Comparison of ENCODE assay signal across 29 mouse cellular contexts in genomic region chr4:140227837-140228236, GRCm38 (mm10). TPM values are rescaled to one million over a fixed set of nuclear protein-coding genes. Genes with fewer than 3 reads are reported as not detected.
DNase-seq lines count a peak whose midpoint lies in the region; ATAC-seq and TF ChIP-seq lines count a peak whose summit lies in the region.
"Had no signal": no experiment of that assay in that cellular context is flagged by ENCODE, and none has a peak within 500 bp of the region (broad histone marks: within the 10 kb centered on the region; RNA-seq: fewer than 3 reads in every experiment).

No protein-coding gene starts in this region.

- H3K9me3 ChIP-seq in hindbrain, embryonic 10.5 days, result no peaks in the 10 kb centered on the region
- no peaks in the 10 kb centered on the region for H3K9me3 ChIP-seq in hindbrain, postnatal 0 days (ENCODE audit: low read length)
- no peaks in the 10 kb centered on the region for H3K9me3 ChIP-seq in midbrain, embryonic 10.5 days (replicated peaks)
- H3K9me3 ChIP-seq in midbrain, postnatal 0 days (ENCODE audit: low read length), result no peaks in the 10 kb centered on the region
- H3K9me3 ChIP-seq in E14TG2a.4 (ENCODE audit: low read length), result no peaks in the 10 kb centered on the region
- no peaks in the 10 kb centered on the region for H3K9me3 ChIP-seq in ES-Bruce4 (replicated peaks; ENCODE audit: control insufficient read depth, insufficient read depth, low read length, poor library complexity, severe bottlenecking)
- H3K9me3 ChIP-seq: embryonic facial prominence, embryonic 12.5 days; embryonic facial prominence, embryonic 15.5 days; heart, embryonic 12.5 days; heart, embryonic 15.5 days; hindbrain, embryonic 13.5 days; intestine, embryonic 15.5 days had no signal

- H3K9ac ChIP-seq in hindbrain, postnatal 0 days (replicated peaks; ENCODE audit: low read length), result no peak overlapping the region
- no peak overlapping the region for H3K9ac ChIP-seq in midbrain, postnatal 0 days (replicated peaks; ENCODE audit: low read length, poor library complexity, severe bottlenecking)
- no peak overlapping the region for H3K9ac ChIP-seq in ES-Bruce4 (ENCODE audit: low read depth, poor library complexity, severe bottlenecking)
- H3K9ac ChIP-seq: embryonic facial prominence, embryonic 12.5 days; embryonic facial prominence, embryonic 15.5 days; heart, embryonic 12.5 days; heart, embryonic 15.5 days; hindbrain, embryonic 13.5 days; intestine, embryonic 15.5 days had no signal

- H3K27ac ChIP-seq in hindbrain, embryonic 10.5 days, result peak overlapping the region; percentile 46; the same call in 1 of the 2 replicates
- H3K27ac ChIP-seq in hindbrain, postnatal 0 days, result no peak overlapping the region
- peak overlapping the region; percentile 28; the same call in 1 of the 2 replicates for H3K27ac ChIP-seq in midbrain, embryonic 10.5 days (replicated peaks)
- H3K27ac ChIP-seq in midbrain, postnatal 0 days (ENCODE audit: low read depth, low read length), result no peak overlapping the region
- no peak overlapping the region for H3K27ac ChIP-seq in ES-Bruce4 (ENCODE audit: insufficient read depth, low read length)
- H3K27ac ChIP-seq: embryonic facial prominence, embryonic 12.5 days; embryonic facial prominence, embryonic 15.5 days; heart, embryonic 15.5 days; hindbrain, embryonic 13.5 days; intestine, embryonic 15.5 days had no signal

- peaks cover 19% of the 10 kb centered on the region for H3K27me3 ChIP-seq in hindbrain, embryonic 10.5 days (ENCODE audit: insufficient read depth, poor library complexity, severe bottlenecking)
- H3K27me3 ChIP-seq in hindbrain, postnatal 0 days (ENCODE audit: insufficient read depth, low read length), result no peaks in the 10 kb centered on the region
- peaks cover 42% of the 10 kb centered on the region for H3K27me3 ChIP-seq in midbrain, embryonic 10.5 days (ENCODE audit: low read depth, poor library complexity, severe bottlenecking)
- no peaks in the 10 kb centered on the region for H3K27me3 ChIP-seq in midbrain, postnatal 0 days (ENCODE audit: insufficient read depth, low read length)
- H3K27me3 ChIP-seq in E14TG2a.4 (ENCODE audit: insufficient read depth, low read length) (peaks cover 28% of the 10 kb centered on the region), ES-Bruce4 (ENCODE audit: control insufficient read depth, insufficient read depth, low read length, poor library complexity, severe bottlenecking) (no peaks in the 10 kb centered on the region)

- 64% methylated on average over 6 of the region's 7 CpGs for WGBS in hindbrain, embryonic 10.5 days
- WGBS in hindbrain, postnatal 0 days, result 59% methylated on average over 6 of the region's 7 CpGs
- 68% methylated on average over 7 of the region's 7 CpGs for WGBS in midbrain, embryonic 10.5 days
- 52% methylated on average over 5 of the region's 7 CpGs for WGBS in midbrain, postnatal 0 days

- no peak for ATAC-seq in hindbrain, postnatal 0 days
- no peak for ATAC-seq in midbrain, postnatal 0 days (ENCODE audit: low FRiP score)
- ATAC-seq in monocyte, adult 5-6 weeks (replicated peaks; ENCODE audit: insufficient number of reproducible peaks, low FRiP score, low TSS enrichment, poor library complexity, severe bottlenecking), result no peak
- ATAC-seq: activated CD4-positive, CD25-positive, alpha-beta regulatory T cell, adult 4 months; CD4-positive, CD25-positive, alpha-beta regulatory T cell, adult 4 months; forebrain, embryonic 14.5 days; intestine, embryonic 15.5 days had no signal

- DNase-seq in hindbrain, embryonic 10.5 days (ENCODE audit: low spot score), result no peak
- no peak for DNase-seq in hindbrain, postnatal 0 days (ENCODE audit: low spot score)
- no peak for DNase-seq in midbrain, embryonic 10.5 days (ENCODE audit: low spot score)
- DNase-seq in midbrain, postnatal 0 days (ENCODE audit: low spot score), result no peak
- DNase-seq in left cerebral cortex, postnatal 14 days (ENCODE audit: low spot score in 2 of 2), result no peak
- DNase-seq: adrenal gland, postnatal 10 days; adrenal gland, postnatal 36 days; cerebellum, adult 2 months; cerebellum, postnatal 25 days; gastrocnemius, postnatal 25 days; heart, adult 18-20 months; heart, postnatal 10 days; heart, postnatal 36 days; kidney, adult 11 months had no signal

- no peak for TF ChIP-seq POLR2A in ES-Bruce4 (IDR thresholded peaks at IDR 0.05; ENCODE audit: insufficient read depth, low read length)

- H3K4me1 ChIP-seq in hindbrain, embryonic 10.5 days (replicated peaks), result peaks cover 52% of the 10 kb centered on the region
- H3K4me1 ChIP-seq in hindbrain, postnatal 0 days (ENCODE audit: insufficient read depth, low read length), result no peaks in the 10 kb centered on the region; the same call in 1 of the 2 replicates
- peaks cover 62% of the 10 kb centered on the region for H3K4me1 ChIP-seq in midbrain, embryonic 10.5 days
- H3K4me1 ChIP-seq in midbrain, postnatal 0 days (ENCODE audit: insufficient read depth, low read length), result peaks cover 4% of the 10 kb centered on the region; the same call in 1 of the 2 replicates
- H3K4me1 ChIP-seq in E14TG2a.4 (replicated peaks; ENCODE audit: low read depth, low read length) (peaks cover 96% of the 10 kb centered on the region), ES-Bruce4 (ENCODE audit: control insufficient read depth, insufficient read depth, low read length) (peaks cover 7% of the 10 kb centered on the region)
- H3K4me1 ChIP-seq: embryonic facial prominence, embryonic 12.5 days; embryonic facial prominence, embryonic 15.5 days; heart, embryonic 12.5 days; heart, embryonic 15.5 days; intestine, embryonic 15.5 days had no signal

- H3K4me2 ChIP-seq in hindbrain, postnatal 0 days (ENCODE audit: low read depth, low read length), result no peak overlapping the region
- H3K4me2 ChIP-seq in midbrain, postnatal 0 days (ENCODE audit: low read depth, low read length, poor library complexity, severe bottlenecking), result no peak overlapping the region
- H3K4me2 ChIP-seq: embryonic facial prominence, embryonic 12.5 days; embryonic facial prominence, embryonic 15.5 days; heart, embryonic 12.5 days; heart, embryonic 15.5 days; hindbrain, embryonic 13.5 days; intestine, embryonic 15.5 days had no signal

- 0 out of 2 replicates have a peak, but pooled peaks have one; percentile 34 for TF ChIP-seq EP300 in ES-Bruce4 (IDR thresholded peaks at IDR 0.05; ENCODE audit: insufficient read depth, low read depth, low read length)

- intact Hi-C loops in left cerebral cortex, postnatal 14 days (cut with DNase I), result no loop called here

- TF ChIP-seq CTCF in hindbrain, postnatal 0 days (IDR thresholded peaks at IDR 0.05; ENCODE audit: low read depth), result no peak
- no peak for TF ChIP-seq CTCF in midbrain, postnatal 0 days (IDR thresholded peaks at IDR 0.05)
- TF ChIP-seq CTCF in E14TG2a.4 (conservative IDR thresholded peaks at IDR 0.05; ENCODE audit: low read length) (no peak), ES-Bruce4 (IDR thresholded peaks at IDR 0.05; ENCODE audit: low read depth, low read length) (no peak)

- no peak overlapping the region for H3K4me3 ChIP-seq in hindbrain, embryonic 10.5 days
- no peak overlapping the region for H3K4me3 ChIP-seq in hindbrain, postnatal 0 days (ENCODE audit: low read length)
- H3K4me3 ChIP-seq in midbrain, embryonic 10.5 days, result no peak overlapping the region
- H3K4me3 ChIP-seq in midbrain, postnatal 0 days (ENCODE audit: low read depth, low read length), result no peak overlapping the region
- peak overlapping the region; percentile 30; the same call in 1 of the 2 replicates for H3K4me3 ChIP-seq in E14TG2a.4 (replicated peaks; ENCODE audit: low read length)
- no peak overlapping the region for H3K4me3 ChIP-seq in ES-Bruce4 (ENCODE audit: low read depth, low read length)
- H3K4me3 ChIP-seq: embryonic facial prominence, embryonic 12.5 days; embryonic facial prominence, embryonic 15.5 days; heart, embryonic 12.5 days; heart, embryonic 15.5 days; hindbrain, embryonic 13.5 days; intestine, embryonic 15.5 days had no signal

- H3K36me3 ChIP-seq in hindbrain, embryonic 10.5 days, result no peaks in the 10 kb centered on the region
- no peaks in the 10 kb centered on the region for H3K36me3 ChIP-seq in hindbrain, postnatal 0 days (ENCODE audit: insufficient read depth, low read length)
- H3K36me3 ChIP-seq in midbrain, embryonic 10.5 days, result no peaks in the 10 kb centered on the region
- H3K36me3 ChIP-seq in midbrain, postnatal 0 days (ENCODE audit: insufficient read depth, low read length), result no peaks in the 10 kb centered on the region
- H3K36me3 ChIP-seq in E14TG2a.4 (ENCODE audit: insufficient read depth, low read length) (no peaks in the 10 kb centered on the region), ES-Bruce4 (ENCODE audit: control insufficient read depth, insufficient read depth, low read length, poor library complexity, severe bottlenecking) (no peaks in the 10 kb centered on the region)
- H3K36me3 ChIP-seq: embryonic facial prominence, embryonic 12.5 days; embryonic facial prominence, embryonic 15.5 days; heart, embryonic 12.5 days; heart, embryonic 15.5 days; hindbrain, embryonic 13.5 days; intestine, embryonic 15.5 days had no signal

RNA-seq across cellular contexts. Expression of gene Igsf21, which starts 18.7 kb away (rescaled TPM):
- 6.7 and 13.8 TPM in 2 replicates for polyA plus RNA-seq in hindbrain, embryonic 10.5 days (2016; fragmentation: Nextera tagmentation; extraction: Ambion mirVana)
- total RNA-seq in hindbrain, postnatal 0 days (2014; rRNA removed), result 175 and 176 TPM in 2 replicates
- polyA plus RNA-seq in hindbrain, postnatal 0 days (2015; fragmentation: Nextera tagmentation; extraction: Ambion mirVana), result 125 and 127 TPM in 2 replicates
- polyA plus RNA-seq in midbrain, embryonic 10.5 days (2016; fragmentation: Nextera tagmentation; extraction: Ambion mirVana), result 9.5 and 19.8 TPM in 2 replicates
- total RNA-seq in midbrain, postnatal 0 days (2014; rRNA removed), result 115 and 145 TPM in 2 replicates
- polyA plus RNA-seq in midbrain, postnatal 0 days (2015; fragmentation: Nextera tagmentation; extraction: Ambion mirVana), result 146 TPM in 2 replicates
- polyA plus RNA-seq in ES-Bruce4 (2011; ENCODE audit: insufficient read depth, insufficient read length, low read depth, missing spikeins), result 0.40 and 0.79 TPM in 2 replicates
- 100 to 1,000 TPM; 108 to 128 TPM for total RNA-seq in left cerebral cortex, postnatal 14 days (2021)
- total RNA-seq in monocyte, adult 5-6 weeks (2017), result not detected in 3 replicates
- total RNA-seq: common myeloid progenitor, adult 5-6 weeks; MEL had no signal
- polyA plus RNA-seq: activated CD4-positive, CD25-positive, alpha-beta regulatory T cell, adult 4 months; C2C12; CD4-positive, CD25-positive, alpha-beta regulatory T cell, adult 4 months had no signal

Comparison
In these comparisons a context has a peak if more than half of its experiments do, and no peak if none do; other contexts are left out.
1. H3K27ac ChIP-seq: peak in hindbrain, embryonic 10.5 days (single experiment) and midbrain, embryonic 10.5 days (single experiment); none in hindbrain, postnatal 0 days (single experiment), midbrain, postnatal 0 days (single experiment) and ES-Bruce4 (single experiment).